Mouse (Mus musculus): ENCODE results near the gene Prnd. TPM values are rescaled to one million over a fixed set of nuclear protein-coding genes. Genes with fewer than 3 reads are reported as not detected.

Gene Prnd
- total RNA-seq, 2 experiments from 2014 or later = not detected

DNA sequence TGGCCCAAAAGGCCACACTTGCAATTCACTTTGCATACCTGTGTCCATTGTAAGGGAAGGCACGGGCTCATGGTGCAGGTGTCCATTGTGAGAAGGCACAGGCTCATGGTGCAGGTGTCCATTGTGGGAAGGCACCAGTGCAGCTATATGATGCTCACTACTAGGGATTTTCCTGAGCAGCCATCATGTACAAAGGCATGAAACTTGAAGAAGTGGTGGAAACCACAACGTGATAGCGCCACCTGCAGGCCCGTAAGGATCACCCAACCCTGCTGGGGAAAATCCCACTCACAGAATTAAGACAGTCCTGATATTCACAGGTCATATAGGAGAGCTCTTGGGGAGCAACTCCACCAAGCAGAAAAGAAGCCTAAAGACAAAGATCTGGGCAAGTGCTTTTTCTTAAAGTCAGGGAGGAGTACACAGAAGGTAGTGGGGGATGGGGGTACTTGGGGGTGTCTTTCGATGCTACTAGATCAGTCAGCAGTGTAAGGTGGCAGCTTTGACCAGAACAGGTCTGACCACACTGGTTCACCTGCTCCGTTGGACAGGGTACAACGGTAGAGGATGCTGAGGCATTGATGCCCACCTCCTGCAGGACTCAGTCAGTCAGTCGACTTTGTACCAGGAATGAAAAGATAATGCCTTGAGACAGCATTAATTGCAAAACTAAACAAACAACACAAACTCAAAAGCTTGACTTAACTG, 11.1 kb upstream of the Prnd start:
- DNase-seq (ENCODE audit: low spot score in 2 of 2) = peak; percentile 53 to 68

DNA sequence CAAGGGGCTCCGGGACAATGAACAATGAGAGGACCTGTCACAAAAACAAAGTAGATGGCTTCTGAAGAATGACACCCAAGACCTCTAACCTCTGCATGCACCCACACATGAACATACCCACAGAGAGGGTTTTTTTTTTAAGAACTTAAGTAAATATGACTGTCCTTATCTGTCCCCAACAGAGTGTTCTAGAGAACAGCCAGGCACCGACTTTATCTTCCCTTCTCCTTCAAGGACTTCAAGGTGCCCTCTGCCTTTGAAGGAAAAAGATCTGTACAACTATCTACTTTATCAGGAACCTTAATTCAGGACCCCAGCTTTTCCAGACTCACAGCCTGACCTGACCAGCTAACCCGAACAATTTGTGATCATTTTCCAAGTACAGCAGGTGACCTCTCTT, 10.2 kb upstream of the Prnd start:
- no peak for DNase-seq (ENCODE audit: low spot score in 2 of 2)

DNA sequence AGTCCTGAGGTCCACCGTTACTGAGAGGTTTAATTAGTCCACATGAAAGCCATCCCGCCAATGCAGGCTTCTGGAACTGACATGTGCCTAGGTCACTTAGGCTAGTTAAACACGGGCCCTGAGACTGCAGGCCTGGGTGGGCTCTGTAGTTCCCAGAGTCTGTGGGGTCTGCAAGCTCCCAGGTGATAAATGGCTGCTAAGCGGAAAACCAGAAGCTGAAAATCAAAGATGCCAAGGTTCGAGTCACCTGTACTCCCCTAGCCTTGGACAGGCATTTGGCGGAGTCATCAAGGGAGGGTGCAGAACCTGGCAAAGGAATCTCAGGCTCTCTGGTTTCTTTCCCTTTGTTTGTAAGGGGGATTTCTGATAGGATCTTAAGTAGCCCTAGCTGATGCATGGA, 9.2 kb upstream of the Prnd start:
- DNase-seq (ENCODE audit: low spot score in 2 of 2) = no peak

DNA sequence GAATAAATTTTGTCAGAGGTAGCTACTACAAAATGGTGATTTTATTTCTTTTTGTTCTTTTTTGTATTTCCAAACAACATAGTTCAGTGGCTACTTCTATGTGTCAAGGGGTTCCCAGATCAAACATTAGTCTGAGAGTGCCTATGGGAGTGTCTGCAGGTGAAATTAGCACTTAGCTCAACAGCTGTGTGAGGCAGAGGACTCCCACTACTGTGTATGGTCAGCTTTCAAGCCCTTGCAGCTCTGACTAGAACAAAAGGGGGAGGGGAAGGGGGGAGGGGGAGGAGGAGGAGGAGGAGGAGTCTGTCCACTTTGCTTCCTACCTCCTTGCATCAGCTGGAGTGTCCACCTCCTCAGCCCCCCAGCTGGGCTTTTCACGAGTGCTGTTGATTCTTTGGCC, 6.3 kb upstream of the Prnd start:
- DNase-seq (ENCODE audit: low spot score in 2 of 2) = no peak

DNA sequence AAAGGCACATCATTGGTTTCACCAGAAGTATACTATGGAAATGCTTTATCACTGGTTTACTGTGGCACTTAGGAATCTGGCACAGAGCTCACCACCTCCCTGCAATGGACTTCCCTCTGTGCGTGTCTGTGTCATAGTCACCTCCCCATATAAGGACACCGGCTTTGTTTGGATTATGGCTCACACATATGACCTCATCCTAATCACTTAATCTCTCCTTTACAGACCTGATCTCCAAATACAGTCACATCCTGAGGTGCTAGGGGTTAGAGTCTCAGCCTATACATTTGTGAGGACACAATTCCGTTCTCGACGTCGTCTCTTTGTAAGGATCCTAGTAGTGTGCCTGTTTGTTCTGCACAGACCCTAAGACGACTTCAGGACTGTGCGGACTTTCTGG, 5.4 kb upstream of the Prnd start:
- no peak for DNase-seq (ENCODE audit: low spot score in 2 of 2)

DNA sequence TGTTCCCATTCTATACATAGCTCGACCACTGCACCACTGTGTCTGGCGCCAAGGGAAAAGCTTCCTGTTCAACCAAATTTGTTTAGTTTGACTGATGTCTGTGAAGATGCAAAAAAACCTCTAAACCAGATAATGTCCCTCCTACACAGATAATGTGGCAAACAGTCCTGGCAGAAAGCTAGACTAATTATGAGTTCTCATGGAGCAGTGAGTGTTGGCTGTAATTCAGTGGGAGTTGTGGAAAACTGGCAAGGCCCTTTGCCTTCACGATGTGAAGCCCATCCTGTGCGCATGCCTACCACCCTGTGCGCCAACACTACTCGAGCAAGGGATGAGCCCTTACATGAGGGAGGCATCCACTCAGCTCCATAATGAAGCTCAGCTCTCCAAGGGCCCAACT, 4.9 kb upstream of the Prnd start:
- DNase-seq (ENCODE audit: low spot score in 2 of 2) = no peak

DNA sequence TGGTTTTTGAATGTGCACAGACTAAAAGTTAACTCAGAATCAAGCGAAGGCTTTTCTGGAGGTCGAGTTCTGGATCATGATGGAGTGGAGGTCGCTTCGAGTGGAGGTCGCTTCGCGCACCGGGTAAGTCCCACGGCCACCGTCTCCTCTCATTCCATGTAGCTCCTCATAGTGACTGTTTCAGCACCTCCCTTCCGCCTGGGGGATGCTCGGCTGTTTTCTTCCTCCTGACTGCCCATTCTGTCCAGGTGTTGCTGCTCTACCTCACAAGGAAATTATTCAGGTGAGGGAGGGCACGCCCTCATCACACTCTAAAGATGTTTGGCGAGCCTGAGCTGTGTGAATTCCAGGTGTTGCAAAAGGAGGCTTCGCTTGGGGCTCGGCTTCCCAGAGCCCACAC, 4.3 kb upstream of the Prnd start:
- no peak for DNase-seq (ENCODE audit: low spot score in 2 of 2)

DNA sequence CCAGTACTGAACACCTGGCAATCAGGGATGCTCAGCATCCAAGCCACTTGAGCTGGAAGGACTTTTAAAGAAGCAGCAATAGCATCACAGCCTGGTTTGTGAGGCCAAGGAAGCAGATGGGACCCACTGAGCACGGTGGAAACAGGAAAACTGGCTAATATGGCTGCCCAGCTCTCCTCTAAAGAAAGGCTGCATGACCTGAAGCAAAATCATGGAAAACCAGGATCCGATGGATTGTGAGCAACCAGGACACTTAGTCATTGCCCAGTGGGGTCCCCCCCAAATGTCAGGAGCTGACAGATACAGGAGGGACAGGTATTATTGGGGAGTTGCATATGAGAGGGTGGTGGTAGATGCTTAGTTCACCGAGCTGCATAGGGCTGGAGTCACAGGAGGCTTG, 2.5 kb upstream of the Prnd start:
- no peak for DNase-seq (ENCODE audit: low spot score in 2 of 2)

DNA sequence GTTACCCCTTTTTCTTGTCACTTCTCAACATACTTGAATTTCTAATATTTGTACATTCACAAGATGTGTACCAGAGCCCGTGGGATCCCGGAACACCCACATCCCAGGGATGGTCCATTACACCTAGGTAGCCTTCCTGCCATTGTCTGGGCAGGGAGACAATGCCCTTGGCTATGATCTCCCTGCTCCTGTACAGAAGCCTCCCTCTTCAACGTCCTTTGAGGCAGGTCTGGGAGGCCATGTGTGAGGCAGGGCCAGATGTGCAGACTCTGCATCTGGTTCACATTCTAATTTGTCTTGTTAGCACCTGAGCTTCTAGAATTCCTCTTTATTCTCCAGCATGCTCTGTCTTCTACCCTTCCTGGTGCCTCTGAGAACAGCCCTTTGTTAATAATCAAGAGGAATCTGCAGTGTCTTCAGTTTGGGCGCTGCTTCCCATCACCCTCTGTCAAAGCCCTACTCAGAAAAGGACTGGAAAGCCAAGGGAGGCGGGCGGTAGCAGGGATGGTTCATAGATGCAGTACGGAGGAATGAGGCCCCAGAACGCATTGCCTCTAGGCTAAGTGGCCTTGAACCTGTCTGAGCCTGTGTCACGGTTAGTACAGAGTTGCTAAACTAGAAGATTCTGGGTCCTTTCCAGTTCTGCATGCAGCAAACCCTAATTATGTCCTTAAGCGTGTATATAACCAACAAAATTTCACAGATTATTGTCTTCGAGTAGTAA, 1.6 kb upstream of the Prnd start:
- no peak for DNase-seq (ENCODE audit: low spot score in 2 of 2)

DNA sequence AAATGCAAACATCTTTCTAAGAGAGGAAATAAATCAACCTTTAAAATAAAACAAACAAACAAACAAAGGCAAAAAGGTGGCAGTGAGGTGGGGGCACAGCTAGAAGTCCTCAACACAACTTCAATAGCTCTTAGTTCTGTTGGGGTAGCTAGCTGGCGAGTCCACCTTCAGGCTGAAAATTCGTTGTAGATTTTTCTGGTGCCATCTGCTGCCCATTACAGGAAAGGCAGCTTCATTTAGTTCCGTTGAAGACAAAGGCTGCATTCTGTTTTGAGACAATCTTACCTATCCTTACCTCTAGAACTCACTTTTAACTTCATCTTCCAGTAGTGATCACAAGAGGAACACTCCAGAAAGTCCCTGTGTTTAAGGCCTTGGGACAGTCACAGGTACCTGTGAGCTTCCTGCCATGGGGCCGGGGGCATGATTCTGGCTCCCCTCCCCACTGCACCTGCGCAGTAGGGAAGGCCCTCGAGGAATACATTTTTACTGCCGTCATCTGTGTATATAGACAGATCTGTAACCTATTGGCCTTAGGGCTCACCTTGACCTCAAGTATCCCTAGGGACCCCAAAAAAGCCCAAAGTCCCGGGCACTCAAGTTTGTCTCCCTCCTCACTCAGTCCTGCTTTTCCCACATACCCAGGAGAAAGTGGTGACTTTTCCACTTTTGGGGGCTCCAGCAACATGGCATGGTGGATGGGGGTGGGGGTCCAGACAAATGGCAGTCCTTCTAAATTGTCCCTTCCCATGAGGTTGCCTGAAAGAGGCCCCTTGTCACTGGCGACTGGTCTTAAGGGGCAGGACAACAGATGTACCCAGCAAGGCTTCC, 679 bp upstream of the Prnd start:
- peak; percentile 70 to 72 for DNase-seq (ENCODE audit: low spot score in 2 of 2)

DNA sequence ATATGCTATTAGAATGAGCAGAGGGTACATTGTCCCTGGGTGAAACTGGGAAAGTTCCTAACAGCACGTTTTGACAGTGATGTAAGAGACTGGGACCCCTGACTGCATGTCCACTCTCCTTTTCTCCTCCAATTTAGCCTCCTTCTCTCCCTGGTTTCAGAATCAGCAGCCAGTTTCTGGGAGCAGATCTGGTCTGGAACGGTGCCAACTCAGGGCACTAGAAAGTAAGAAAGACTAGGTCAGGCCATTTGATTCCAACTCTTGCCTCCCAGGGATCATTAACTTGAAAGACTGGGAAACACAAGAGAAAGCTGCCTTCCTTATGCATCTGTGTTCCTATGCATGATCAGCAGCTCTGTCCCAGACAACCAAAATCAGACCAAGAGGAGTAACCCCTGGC, 1.8 kb downstream of the Prnd start:
- no peak for DNase-seq (ENCODE audit: low spot score in 2 of 2)

DNA sequence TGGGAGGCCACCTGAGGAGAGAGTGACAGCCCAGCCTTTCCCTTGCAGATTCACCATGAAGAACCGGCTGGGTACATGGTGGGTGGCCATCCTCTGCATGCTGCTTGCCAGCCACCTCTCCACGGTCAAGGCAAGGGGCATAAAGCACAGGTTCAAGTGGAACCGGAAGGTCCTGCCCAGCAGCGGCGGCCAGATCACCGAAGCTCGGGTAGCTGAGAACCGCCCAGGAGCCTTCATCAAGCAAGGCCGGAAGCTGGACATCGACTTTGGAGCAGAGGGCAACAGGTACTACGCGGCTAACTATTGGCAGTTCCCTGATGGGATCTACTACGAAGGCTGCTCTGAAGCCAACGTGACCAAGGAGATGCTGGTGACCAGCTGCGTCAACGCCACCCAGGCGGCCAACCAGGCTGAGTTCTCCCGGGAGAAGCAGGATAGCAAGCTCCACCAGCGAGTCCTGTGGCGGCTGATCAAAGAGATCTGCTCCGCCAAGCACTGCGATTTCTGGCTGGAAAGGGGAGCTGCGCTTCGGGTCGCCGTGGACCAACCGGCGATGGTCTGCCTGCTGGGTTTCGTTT, 2.4 kb downstream of the Prnd start:
- no peak for DNase-seq (ENCODE audit: low spot score in 2 of 2)

DNA sequence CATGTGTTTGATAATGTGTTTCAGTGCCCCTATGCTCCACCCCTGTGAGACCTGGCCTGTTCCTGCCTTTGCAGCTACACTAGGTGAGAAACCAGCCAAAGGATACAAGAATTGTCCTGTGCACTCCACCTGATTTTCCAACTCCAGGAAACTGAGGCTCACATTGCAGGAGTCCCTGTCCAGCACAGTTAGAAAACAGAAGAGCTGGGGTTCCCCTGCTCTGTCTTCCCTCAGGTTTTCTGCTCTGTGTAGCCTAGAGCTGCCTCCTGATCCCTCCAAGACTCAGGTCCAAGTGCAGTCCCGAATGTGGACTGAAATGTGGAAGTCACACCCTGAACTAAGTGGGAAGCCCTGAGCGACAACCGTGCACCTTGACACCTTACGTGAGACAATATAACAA, 3.0 kb downstream of the Prnd start:
- DNase-seq (ENCODE audit: low spot score in 2 of 2) = no peak

DNA sequence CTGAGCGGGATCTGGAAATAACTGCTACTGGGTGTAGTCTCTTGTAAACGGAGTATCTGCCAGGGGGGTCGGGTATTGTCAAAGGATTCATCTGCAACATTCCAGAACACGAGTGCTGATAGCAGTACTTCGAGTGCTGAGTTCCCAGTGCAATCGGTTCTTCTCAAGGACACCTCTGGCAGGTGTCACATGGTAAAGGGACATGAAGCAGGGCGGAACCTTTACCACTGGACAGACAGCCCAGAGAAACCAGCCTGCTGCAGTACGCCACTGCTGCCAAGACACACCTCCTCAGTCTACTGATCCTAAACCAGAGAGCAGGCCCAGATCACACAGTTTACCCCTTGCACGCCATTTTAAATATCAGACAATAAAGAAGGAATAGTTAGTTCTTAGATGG, 4.2 kb downstream of the Prnd start:
- no peak for DNase-seq (ENCODE audit: low spot score in 2 of 2)

DNA sequence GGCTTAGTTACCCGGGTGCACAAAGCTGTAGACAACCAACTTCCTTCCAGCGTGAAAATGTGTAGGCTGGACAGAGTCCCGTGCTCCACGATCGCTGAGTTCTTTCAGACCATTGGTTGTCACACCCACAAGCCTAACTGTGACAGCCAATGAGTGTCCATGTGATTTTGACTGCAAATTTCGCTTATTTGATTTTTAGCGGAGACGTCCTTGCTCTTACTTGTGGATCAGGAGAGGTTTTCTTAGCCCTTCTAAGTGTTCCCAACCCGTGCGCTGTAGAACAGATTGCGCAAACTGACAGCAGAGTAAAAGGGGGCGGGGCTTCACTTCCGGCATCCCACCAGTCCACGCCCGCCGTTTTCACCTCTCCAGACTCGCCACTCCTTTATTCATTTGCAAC, 4.6 kb downstream of the Prnd start:
- DNase-seq (ENCODE audit: low spot score in 2 of 2) = no peak

DNA sequence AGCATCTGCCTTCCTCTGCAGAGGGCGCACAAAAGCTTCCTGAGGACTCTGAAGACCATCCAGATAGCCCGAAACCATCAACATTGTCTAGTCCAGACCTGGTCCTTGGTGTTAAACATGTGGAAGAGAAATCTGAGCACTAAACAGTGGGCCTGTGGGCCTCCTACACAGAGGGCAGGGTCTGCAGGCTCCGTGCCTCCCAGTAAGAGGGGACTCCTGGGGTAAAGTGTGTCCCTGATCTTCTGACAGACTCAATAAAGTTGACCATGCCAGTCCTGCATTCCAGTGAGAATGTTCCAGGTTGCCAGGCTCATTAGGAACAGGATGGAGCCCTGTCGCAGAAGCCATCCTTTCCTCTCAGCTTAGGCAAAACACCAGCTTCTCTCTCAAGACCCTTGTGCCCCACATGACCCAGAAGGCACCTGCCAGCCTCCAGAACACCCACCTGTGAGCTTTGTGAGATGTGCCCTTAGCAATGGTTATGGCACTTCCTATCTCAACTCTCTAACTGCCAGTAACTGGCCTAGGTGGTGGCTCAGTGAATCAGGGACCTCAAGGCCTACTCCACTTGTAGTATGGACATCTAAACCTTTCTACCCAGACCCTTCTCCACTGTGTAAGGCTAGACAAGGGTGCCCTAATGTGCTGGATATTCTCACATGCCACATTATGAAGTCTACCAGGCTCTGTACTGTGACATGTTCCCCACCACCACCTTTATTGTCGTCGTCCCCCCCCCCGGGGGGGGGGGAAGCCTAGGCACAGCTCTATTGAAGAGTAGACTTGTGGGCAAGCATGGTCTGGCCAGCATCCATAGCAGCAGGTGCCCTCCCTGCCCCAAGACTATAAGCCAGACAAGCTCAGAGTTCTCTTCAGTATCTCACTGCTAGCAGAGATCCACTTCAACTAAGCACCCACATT, 5.9 kb downstream of the Prnd start:
- DNase-seq (ENCODE audit: low spot score in 2 of 2) = no peak

DNA sequence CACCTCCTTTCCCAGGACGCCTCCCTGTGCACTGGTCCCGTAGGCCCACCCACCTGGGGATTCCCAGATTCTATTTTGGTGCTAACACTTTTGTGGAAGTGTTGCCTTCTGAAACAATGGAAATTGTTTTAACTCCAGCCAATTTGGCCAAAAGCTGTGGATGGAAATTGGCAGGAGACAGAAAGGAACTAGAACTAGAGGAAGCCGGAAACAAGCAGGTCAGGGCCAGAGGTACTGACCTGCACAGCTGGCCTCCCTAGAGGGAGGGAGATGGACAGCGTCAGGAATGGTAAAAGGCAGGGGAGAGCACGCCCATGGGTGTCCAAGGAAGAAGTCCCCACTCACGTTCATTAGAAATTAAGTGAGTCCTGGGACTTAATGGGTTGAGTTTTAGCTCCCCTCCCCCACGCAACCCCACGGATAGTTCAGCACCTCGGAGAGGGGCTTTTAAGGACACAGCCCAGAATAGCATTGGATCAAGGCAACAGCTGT, 7.1 kb downstream of the Prnd start:
- DNase-seq (ENCODE audit: low spot score in 2 of 2) = no peak

DNA sequence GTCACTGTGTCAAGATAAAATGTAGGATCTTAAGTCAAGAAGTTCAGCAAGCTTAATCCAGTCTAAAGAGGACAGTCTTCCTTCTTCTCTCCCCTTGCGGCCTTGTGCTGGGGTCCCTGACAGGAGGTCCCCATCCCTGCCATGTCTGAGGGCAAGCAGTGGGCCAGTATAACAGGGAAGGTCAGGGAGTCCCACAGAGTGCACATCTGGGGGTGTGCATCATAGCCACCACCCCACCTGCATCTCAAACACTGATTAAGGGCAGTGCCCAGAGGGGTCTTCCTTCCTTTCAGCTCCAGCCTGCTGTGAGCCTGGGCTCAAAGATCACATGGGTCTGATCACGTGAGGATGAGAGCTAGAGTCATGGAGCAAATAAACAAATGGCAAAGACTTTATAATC, 11.0 kb downstream of the Prnd start:
- no peak for DNase-seq (ENCODE audit: low spot score in 2 of 2)

DNA sequence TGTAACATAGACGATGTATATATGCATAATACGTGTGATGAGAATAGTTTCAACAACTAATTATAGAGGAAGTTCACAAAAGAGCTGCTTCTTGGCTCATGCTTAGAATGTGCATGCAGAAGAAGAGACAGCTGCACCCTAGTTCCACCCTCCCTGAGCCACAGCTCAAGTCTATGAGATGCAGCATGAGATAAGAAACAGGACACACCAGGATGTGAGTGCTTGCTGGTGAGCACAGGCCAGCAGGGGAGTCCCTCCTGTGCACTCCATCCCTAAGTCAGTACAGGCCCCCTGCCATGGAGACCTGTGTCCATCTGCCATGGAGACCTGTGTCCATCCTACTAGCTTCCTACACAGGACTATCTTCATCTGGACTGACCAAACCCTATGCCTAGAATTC, 19.9 kb downstream of the Prnd start:
- no peak for DNase-seq (ENCODE audit: low spot score in 2 of 2)

DNA sequence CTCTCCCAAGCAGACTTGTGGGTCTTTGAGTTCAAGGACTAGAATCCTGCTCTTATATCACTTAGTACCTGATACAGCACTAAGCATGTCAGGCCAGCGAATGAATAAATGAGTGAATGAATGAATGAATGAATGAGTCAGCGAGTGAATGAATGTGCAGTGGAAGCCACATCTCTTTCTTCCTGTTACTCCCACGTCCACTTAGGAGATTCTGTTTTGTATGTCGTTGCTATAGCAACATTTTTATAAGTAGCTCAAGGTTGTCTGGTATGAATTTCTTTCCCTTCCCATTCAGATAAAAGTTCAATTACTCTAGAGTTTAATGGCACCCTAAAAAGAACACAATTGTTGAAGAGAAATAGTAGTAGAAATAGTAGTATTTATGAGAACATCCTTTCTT, 20.4 kb downstream of the Prnd start:
- no peak for DNase-seq (ENCODE audit: low spot score in 2 of 2)

DNA sequence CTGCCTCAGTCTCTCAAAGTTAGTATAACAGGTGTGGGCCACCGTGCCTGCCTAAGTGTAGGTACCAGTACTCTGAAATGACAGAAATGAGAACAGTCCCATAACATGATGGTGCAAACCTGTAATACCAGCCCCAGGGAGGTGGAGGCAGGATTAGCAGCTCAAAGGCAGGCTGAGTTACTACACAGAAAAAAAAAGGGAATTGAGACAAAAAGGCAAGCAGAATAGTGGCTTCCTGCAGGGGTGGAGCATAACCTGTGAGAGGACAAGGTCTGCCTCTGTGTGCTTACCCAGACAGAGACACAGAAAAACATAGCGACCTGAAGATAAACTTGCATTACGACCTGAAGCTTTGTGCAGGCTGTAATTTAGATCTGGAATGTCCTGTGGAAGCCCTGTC, 26.0 kb downstream of the Prnd start:
- no peak for DNase-seq (ENCODE audit: low spot score in 2 of 2)
